Mouse (Mus musculus) hindbrain, embryonic 15.5 days (tissue): ENCODE data around the gene Scn10a. TPM values are rescaled to one million over a fixed set of nuclear protein-coding genes. Genes with fewer than 3 reads are reported as not detected.

ENCODE experiments used
- ATAC-seq: fragments of 200-750 bp; cut with Nextera tagmentation; 2 replicates; pipeline ENCODE4 v1.8.0; 2017; ENCODE audit warnings: low read depth, moderate number of reproducible peaks, moderate TSS enrichment; ENCODE audit not compliant: low FRiP score
- H3K27ac ChIP-seq: fragments of 300-500 bp; sonication (generic); replicated peaks from 2 replicates; pipeline ENCODE4 v1.5.1; 2015; ENCODE audit warnings: mild to moderate bottlenecking, inconsistent platforms
- H3K27me3 ChIP-seq: fragments of 300-500 bp; sonication (generic); 2 replicates; pipeline ENCODE4 v1.6.1; 2015; ENCODE audit warnings: control low read depth, inconsistent platforms
- H3K36me3 ChIP-seq: fragments of 300-500 bp; sonication (generic); 2 replicates; pipeline ENCODE4 v1.6.1; 2015; ENCODE audit warnings: control low read depth, inconsistent platforms
- H3K4me1 ChIP-seq: fragments of 300-500 bp; sonication (generic); replicated peaks from 2 replicates; pipeline ENCODE4 v1.6.1; 2015; ENCODE audit warnings: control low read depth, inconsistent platforms
- H3K4me2 ChIP-seq: fragments of 300-500 bp; sonication (generic); 2 replicates; pipeline ENCODE4 v1.6.1; 2015; ENCODE audit warnings: moderate library complexity, mild to moderate bottlenecking, inconsistent platforms
- H3K4me3 ChIP-seq: fragments of 300-500 bp; sonication (generic); 2 replicates; pipeline ENCODE4 v1.5.1; 2015; ENCODE audit warnings: mild to moderate bottlenecking, inconsistent platforms
- H3K9ac ChIP-seq: fragments of 300-500 bp; sonication (generic); 2 replicates; pipeline ENCODE4 v1.6.1; 2015; ENCODE audit warnings: inconsistent platforms
- H3K9me3 ChIP-seq: fragments of 300-500 bp; sonication (generic); 2 replicates; pipeline ENCODE4 v1.6.1; 2016; ENCODE audit warnings: control low read depth, inconsistent platforms
- WGBS: fragments of 180-500 bp; shearing (Covaris S2); methylation state at CpG from one replicate; pipeline ENCODE4 v1.1.7; 2015; 5-methylcytosine and 5-hydroxymethylcytosine counted together
- polyA plus RNA-seq: library from polyadenylated mRNA; unstranded; fragments of >200 nt; fragmentation: Nextera tagmentation; extraction: Ambion mirVana; gene quantifications from 2 replicates; pipeline ENCODE4 v1.2.1, GENCODE M21; 2015

Gene Scn10a
- polyA plus RNA-seq, 1 experiment from 2014 or later = 0.35 TPM

- H3K4me2 ChIP-seq = no peak overlapping the region
- no peak overlapping the region for H3K9ac ChIP-seq
- H3K4me3 ChIP-seq = no peak overlapping the region
- WGBS = 83% methylated on average over 8 of the region's 8 CpGs
- no peak overlapping the region for H3K27ac ChIP-seq
- H3K4me1 ChIP-seq = no peaks in the 10 kb centered on the region
- no peaks in the 10 kb centered on the region for H3K9me3 ChIP-seq
- H3K36me3 ChIP-seq = no peaks in the 10 kb centered on the region
- H3K27me3 ChIP-seq = 0 out of 2 replicates have a peak, but pooled peaks cover 2% of the 10 kb centered on the region
- no peak for ATAC-seq
Measured at GRCm38 (mm10) chr9:119597332-119597731, 121.8 kb downstream of the Scn10a start.

GRCm38 (mm10) chr9:119589592-119589991 lies 129.5 kb downstream of the Scn10a start:
- ATAC-seq = no peak
- WGBS = 87% methylated on average over 8 of the region's 8 CpGs

GRCm38 (mm10) chr9:119588763-119589449 lies 130.2 kb downstream of the Scn10a start:
- H3K4me1 ChIP-seq = no peaks in the 10 kb centered on the region
- H3K4me3 ChIP-seq = no peak overlapping the region
- peaks cover 7% of the 10 kb centered on the region; the same call in 1 of the 2 replicates for H3K27me3 ChIP-seq
- H3K4me2 ChIP-seq = no peak overlapping the region
- WGBS = 41% methylated on average over 26 of the region's 26 CpGs
- no peaks in the 10 kb centered on the region for H3K36me3 ChIP-seq
- ATAC-seq = no peak; the same call in 1 of the 2 replicates
- no peaks in the 10 kb centered on the region for H3K9me3 ChIP-seq
- no peak overlapping the region for H3K27ac ChIP-seq
- no peak overlapping the region for H3K9ac ChIP-seq

More at GRCm38 (mm10) chr9:119589592-119589991, 129.5 kb downstream of the Scn10a start:
- Histone ChIP-seq H3K4me1 (no peaks in the 10 kb centered on the region), H3K9ac (no peak overlapping the region), H3K9me3 (no peaks in the 10 kb centered on the region), H3K4me3 (no peak overlapping the region), H3K27ac (no peak overlapping the region), H3K4me2 (no peak overlapping the region), H3K27me3 (peaks cover 7% of the 10 kb centered on the region; the same call in 1 of the 2 replicates), H3K36me3 (no peaks in the 10 kb centered on the region)

GRCm38 (mm10) chr9:119580668-119581067 lies 138.5 kb downstream of the Scn10a start:
- H3K4me1 ChIP-seq = peaks cover 12% of the 10 kb centered on the region
- H3K9me3 ChIP-seq = no peaks in the 10 kb centered on the region
- H3K27me3 ChIP-seq = peaks cover 63% of the 10 kb centered on the region
- 1% methylated on average over 6 of the region's 6 CpGs for WGBS
- no peak overlapping the region for H3K9ac ChIP-seq
- no peak overlapping the region for H3K4me2 ChIP-seq
- ATAC-seq = peak; percentile 60; the same call in 1 of the 2 replicates
- H3K27ac ChIP-seq = no peak overlapping the region
- no peaks in the 10 kb centered on the region for H3K36me3 ChIP-seq
- H3K4me3 ChIP-seq = no peak overlapping the region

GRCm38 (mm10) chr9:119580187-119580586 lies 138.9 kb downstream of the Scn10a start:
- Histone ChIP-seq H3K4me1 (peaks cover 12% of the 10 kb centered on the region), H3K27me3 (peaks cover 68% of the 10 kb centered on the region), H3K36me3 (no peaks in the 10 kb centered on the region), H3K27ac (no peak overlapping the region), H3K9me3 (no peaks in the 10 kb centered on the region), H3K4me3 (no peak overlapping the region), H3K4me2 (no peak overlapping the region), H3K9ac (no peak overlapping the region)
- WGBS = 91% methylated on average over 17 of the region's 17 CpGs
- ATAC-seq = no peak

GRCm38 (mm10) chr9:119578636-119579438 lies 140.3 kb downstream of the Scn10a start, which contains the start of gene Scn5a:
Gene Scn5a, minus strand, starts transcription at chr9:119579016.
- peak within 1 kb of the TSS; percentile 49 for H3K4me3 ChIP-seq
- H3K9me3 ChIP-seq = no peaks in the 10 kb centered on the region
- peak within 1 kb of the TSS; percentile 41 for H3K9ac ChIP-seq
- peak within 1 kb of the TSS; percentile 94 for H3K4me2 ChIP-seq
- no peak for ATAC-seq
- H3K4me1 ChIP-seq = peaks cover 12% of the 10 kb centered on the region
- no peak within 1 kb of the TSS for H3K27ac ChIP-seq
- WGBS = under 1% methylated on average over 55 of the region's 99 CpGs
- H3K36me3 ChIP-seq = no peaks in the 10 kb centered on the region
- H3K27me3 ChIP-seq = peaks cover 81% of the 10 kb centered on the region

- Histone ChIP-seq H3K9ac (peak overlapping the region; percentile 41), H3K9me3 (no peaks in the 10 kb centered on the region), H3K4me2 (peak overlapping the region; percentile 94), H3K27me3 (peaks cover 84% of the 10 kb centered on the region), H3K4me3 (peak overlapping the region; percentile 49), H3K36me3 (no peaks in the 10 kb centered on the region), H3K27ac (no peak overlapping the region), H3K4me1 (peaks cover 12% of the 10 kb centered on the region)
- WGBS = 1% methylated on average over 24 of the region's 24 CpGs
- no peak for ATAC-seq
Measured at GRCm38 (mm10) chr9:119578311-119578635, 140.8 kb downstream of the Scn10a start.

GRCm38 (mm10) chr9:119576977-119577376 lies 142.1 kb downstream of the Scn10a start:
- Histone ChIP-seq H3K27ac (no peak overlapping the region), H3K4me3 (no peak overlapping the region), H3K9me3 (no peaks in the 10 kb centered on the region), H3K9ac (no peak overlapping the region), H3K27me3 (peaks cover 87% of the 10 kb centered on the region), H3K4me2 (no peak overlapping the region), H3K4me1 (peaks cover 12% of the 10 kb centered on the region), H3K36me3 (no peaks in the 10 kb centered on the region)
- ATAC-seq = no peak
- WGBS = 73% methylated on average over 2 of the region's 2 CpGs

GRCm38 (mm10) chr9:119575732-119576131 lies 143.4 kb downstream of the Scn10a start:
- WGBS = 46% methylated on average over 9 of the region's 9 CpGs
- H3K9ac ChIP-seq = no peak overlapping the region
- no peaks in the 10 kb centered on the region for H3K9me3 ChIP-seq
- H3K4me2 ChIP-seq = no peak overlapping the region
- H3K27ac ChIP-seq = no peak overlapping the region
- H3K4me1 ChIP-seq = peaks cover 22% of the 10 kb centered on the region
- H3K4me3 ChIP-seq = no peak overlapping the region
- H3K27me3 ChIP-seq = peaks cover 93% of the 10 kb centered on the region
- ATAC-seq = no peak
- no peaks in the 10 kb centered on the region for H3K36me3 ChIP-seq

- Histone ChIP-seq H3K4me2 (no peak overlapping the region), H3K27me3 (peaks cover 92% of the 10 kb centered on the region), H3K36me3 (no peaks in the 10 kb centered on the region), H3K27ac (no peak overlapping the region), H3K9me3 (no peaks in the 10 kb centered on the region), H3K4me1 (peaks cover 24% of the 10 kb centered on the region), H3K4me3 (no peak overlapping the region), H3K9ac (no peak overlapping the region)
- no peak for ATAC-seq
- WGBS = 76% methylated on average over 7 of the region's 7 CpGs
Measured at GRCm38 (mm10) chr9:119574366-119574765, 144.8 kb downstream of the Scn10a start.

GRCm38 (mm10) chr9:119573009-119573408 lies 146.1 kb downstream of the Scn10a start:
- Histone ChIP-seq H3K9ac (no peak overlapping the region), H3K4me1 (peaks cover 12% of the 10 kb centered on the region), H3K36me3 (no peaks in the 10 kb centered on the region), H3K27me3 (peaks cover 98% of the 10 kb centered on the region), H3K9me3 (no peaks in the 10 kb centered on the region), H3K27ac (no peak overlapping the region), H3K4me3 (no peak overlapping the region), H3K4me2 (no peak overlapping the region)
- WGBS = 45% methylated on average over 14 of the region's 14 CpGs
- no peak for ATAC-seq

- H3K36me3 ChIP-seq = no peaks in the 10 kb centered on the region
- H3K27me3 ChIP-seq = peaks cover 98% of the 10 kb centered on the region
- H3K9ac ChIP-seq = no peak overlapping the region
- 3% methylated on average over 15 of the region's 15 CpGs for WGBS
- H3K4me3 ChIP-seq = no peak overlapping the region
- H3K9me3 ChIP-seq = no peaks in the 10 kb centered on the region
- ATAC-seq = 0 out of 2 replicates have a peak, but pooled peaks have one; percentile 20
- peak overlapping the region; percentile 31 for H3K4me2 ChIP-seq
- H3K4me1 ChIP-seq = peaks cover 12% of the 10 kb centered on the region
- no peak overlapping the region for H3K27ac ChIP-seq
Measured at GRCm38 (mm10) chr9:119571411-119571888, 147.7 kb downstream of the Scn10a start.
